Mouse (Mus musculus) embryonic stem cell, embryonic (primary cell): ENCODE measurements at regions not wholly inside any gene's neighbourhood (a gene's known extent, or its start where the extent isn't known, plus 50 kb on each side); places are given as distances from the start of the nearest gene placed in this dataset.

ENCODE experiments used
- CTCF ChIA-PET, 4 experiments: fragments of 300-600 bp in 2 of 4; fragments of 350-600 bp in 2 of 4; sonication (Branson Sonifier 250); formaldehyde crosslinking; loops; one replicate each; lab custom pipeline; 2022; ENCODE audit warnings: inconsistent platforms in 2 of 4; lab: Charles Lee
- POLR2A ChIA-PET, 4 experiments: fragments of 300-600 bp in 2 of 4; fragments of 350-600 bp in 2 of 4; sonication (Branson Sonifier 250); formaldehyde crosslinking; loops; one replicate each; lab custom pipeline; 2022; ENCODE audit warnings: antibody characterized with exemption in 4 of 4, inconsistent platforms in 1 of 4; lab: Charles Lee

GRCm38 (mm10) chr4:140366975-140367680 is 120.5 kb upstream of the Igsf21 start:
- POLR2A ChIA-PET = no interaction called here
- CTCF ChIA-PET = interaction anchor here in 1 of 4 experiments (0.5 to 0.6 kb wide), 2 partner anchors 127 to 128 kb away, joined by 3 read pairs; no protein-coding TSS in a partner anchor

- CTCF ChIA-PET = interaction anchor here in 1 of 4 experiments (1.3 kb wide), 2 partner anchors 103 to 257 kb away, joined by 3 read pairs; no protein-coding TSS in a partner anchor
Measured at GRCm38 (mm10) chr4:140358846-140359245, 112.3 kb upstream of the Igsf21 start.

GRCm38 (mm10) chr4:140358103-140358502 is 111.5 kb upstream of the Igsf21 start:
- POLR2A ChIA-PET = interaction anchor here in 3 of 4 experiments (0.6 to 1.0 kb wide), 3 partner anchors 19 to 190 kb away, joined by 4 to 5 read pairs (median 4); no protein-coding TSS in a partner anchor
- CTCF ChIA-PET = interaction anchor here in 3 of 4 experiments (0.6 to 1.3 kb wide), 4 partner anchors 20 to 486 kb away, joined by 3 to 4 read pairs (median 3); no protein-coding TSS in a partner anchor

More at GRCm38 (mm10) chr4:140358846-140359245, 112.3 kb upstream of the Igsf21 start:
- POLR2A ChIA-PET = no interaction called here

- POLR2A ChIA-PET = interaction anchor here in 1 of 4 experiments (0.6 kb wide), 1 partner anchor 1039 kb away, joined by 3 read pairs; no protein-coding TSS in a partner anchor
- CTCF ChIA-PET = no interaction called here
Measured at GRCm38 (mm10) chr4:140355144-140355550, 108.6 kb upstream of the Igsf21 start.

- CTCF ChIA-PET = no interaction called here
- POLR2A ChIA-PET = no interaction called here
Measured at GRCm38 (mm10) chr4:140348802-140349201, 102.2 kb upstream of the Igsf21 start.

GRCm38 (mm10) chr4:140330138-140330537 is 83.6 kb upstream of the Igsf21 start:
- POLR2A ChIA-PET = no interaction called here
- CTCF ChIA-PET = no interaction called here

GRCm38 (mm10) chr4:140326706-140327440 is 80.3 kb upstream of the Igsf21 start:
- ChIA-PET POLR2A (interaction anchor here in 1 of 4 experiments (0.6 to 0.7 kb wide), 2 partner anchors 406 to 478 kb away, joined by 3 to 4 read pairs; no protein-coding TSS in a partner anchor), CTCF (interaction anchor here in 3 of 4 experiments (0.5 to 1.9 kb wide), 6 partner anchors 77 to 952 kb away, joined by 3 to 9 read pairs (median 3); no protein-coding TSS in a partner anchor)

- ChIA-PET POLR2A (no interaction called here), CTCF (interaction anchor here in 1 of 4 experiments (0.6 kb wide), 1 partner anchor 1236 kb away, joined by 3 read pairs; no protein-coding TSS in a partner anchor)
Measured at GRCm38 (mm10) chr4:140325677-140326052, 79.1 kb upstream of the Igsf21 start.

GRCm38 (mm10) chr4:140324971-140325676 is 78.5 kb upstream of the Igsf21 start:
- CTCF ChIA-PET = no interaction called here
- POLR2A ChIA-PET = no interaction called here

GRCm38 (mm10) chr4:140320120-140320921 is 73.7 kb upstream of the Igsf21 start:
- ChIA-PET CTCF (interaction anchor here in 1 of 4 experiments (0.5 kb wide), 1 partner anchor 1306 kb away, joined by 19 read pairs; no protein-coding TSS in a partner anchor), POLR2A (no interaction called here)

- ChIA-PET POLR2A (interaction anchor here in 2 of 4 experiments (0.6 to 1.0 kb wide), 2 partner anchors 327 to 408 kb away, joined by 3 read pairs; no protein-coding TSS in a partner anchor), CTCF (interaction anchor here in 1 of 4 experiments (0.7 kb wide), 1 partner anchor 59 kb away, joined by 3 read pairs; no protein-coding TSS in a partner anchor)
Measured at GRCm38 (mm10) chr4:140312635-140313034, 66.1 kb upstream of the Igsf21 start.

- POLR2A ChIA-PET = no interaction called here
- CTCF ChIA-PET = no interaction called here
Measured at GRCm38 (mm10) chr4:140307481-140307880, 60.9 kb upstream of the Igsf21 start.

- POLR2A ChIA-PET = no interaction called here
- CTCF ChIA-PET = interaction anchor here in 1 of 4 experiments (0.6 kb wide), 1 partner anchor 87 kb away, joined by 8 read pairs; no protein-coding TSS in a partner anchor
Measured at GRCm38 (mm10) chr4:140304960-140305359, 58.4 kb upstream of the Igsf21 start.

- ChIA-PET CTCF (interaction anchor here in 2 of 4 experiments (0.5 to 0.7 kb wide), 2 partner anchors 202 to 272 kb away, joined by 3 to 4 read pairs; no protein-coding TSS in a partner anchor), POLR2A (interaction anchor here in 1 of 4 experiments (1.2 kb wide), 1 partner anchor 48 kb away, joined by 3 read pairs; no protein-coding TSS in a partner anchor)
Measured at GRCm38 (mm10) chr4:140301661-140302060, 55.1 kb upstream of the Igsf21 start.

- ChIA-PET CTCF (no interaction called here), POLR2A (no interaction called here)
Measured at GRCm38 (mm10) chr4:140297912-140298620, 51.5 kb upstream of the Igsf21 start.
